Mouse (Mus musculus) liver, adult 2 months (tissue): ENCODE data around the gene Foxc2. TPM values are rescaled to one million over a fixed set of nuclear protein-coding genes. Genes with fewer than 3 reads are reported as not detected.
"Not testable (repeated sequence)": the region's sequence is repeated elsewhere in the genome, so short reads cannot be mapped to it uniquely, and the experiment has no call there.

Experiments
- DNase-seq: peaks from one replicate; pipeline ENCODE4 v3.0.0-alpha.2; 2011; ENCODE audit warnings: low read depth, low spot score; ENCODE audit errors: extremely low read depth
- H3K27ac ChIP-seq: fragments of 200-500 bp; replicated peaks from 2 replicates; pipeline ENCODE4 v1.5.1; 2012; ENCODE audit warnings: low read depth, mild to moderate bottlenecking, control low read depth, inconsistent platforms, low read length; ENCODE audit not compliant: insufficient read depth
- H3K27me3 ChIP-seq: fragments of 200-500 bp; 2 replicates; pipeline ENCODE4 v1.6.1; 2012; ENCODE audit warnings: mild to moderate bottlenecking, moderate library complexity, low read length, inconsistent platforms; ENCODE audit not compliant: control insufficient read depth, insufficient read depth
- H3K36me3 ChIP-seq: fragments of 200-500 bp; 2 replicates; pipeline ENCODE4 v1.6.1; 2012; ENCODE audit warnings: low read length, inconsistent platforms; ENCODE audit not compliant: control insufficient read depth, insufficient read depth
- H3K4me1 ChIP-seq: fragments of 200-500 bp; 2 replicates; pipeline ENCODE4 v1.6.1; 2011; ENCODE audit warnings: low read length; ENCODE audit not compliant: control insufficient read depth, insufficient read depth
- H3K4me3 ChIP-seq: fragments of 200-500 bp; 2 replicates; pipeline ENCODE4 v1.5.1; 2011; ENCODE audit warnings: low read depth, mild to moderate bottlenecking, control low read depth, low read length, moderate library complexity; ENCODE audit not compliant: insufficient read depth
- H3K79me2 ChIP-seq: fragments of 200-500 bp; 2 replicates; pipeline ENCODE4 v1.6.1; 2012; ENCODE audit warnings: inconsistent platforms, mild to moderate bottlenecking, low read length, moderate library complexity; ENCODE audit not compliant: control insufficient read depth, insufficient read depth
- H3K9ac ChIP-seq: fragments of 200-500 bp; 2 replicates; pipeline ENCODE4 v1.6.1; 2012; ENCODE audit warnings: low read depth, mild to moderate bottlenecking, control low read depth, inconsistent platforms, low read length
- CTCF ChIP-seq: fragments of 200-500 bp; IDR thresholded peaks from 2 replicates; pipeline ENCODE4 v1.5.1; 2011; ENCODE audit warnings: low read depth, low read length, control low read depth
- POLR2A ChIP-seq: fragments of 200-500 bp; IDR thresholded peaks from 2 replicates; pipeline ENCODE4 v1.6.1; 2011; ENCODE audit warnings: low read length, control low read depth; ENCODE audit not compliant: insufficient read depth; ENCODE audit errors: extremely low read depth
- WGBS: fragments of 180-500 bp; shearing (Covaris S2); methylation state at CpG from one replicate; pipeline ENCODE4 v1.1.7; 2018; 5-methylcytosine and 5-hydroxymethylcytosine counted together
- polyA plus RNA-seq: library from polyadenylated mRNA; depleted of rRNA; stranded (reverse); fragments of >200 nt; gene quantifications from 2 replicates; pipeline ENCODE4 v1.2.3, GENCODE M21; 2012
- total RNA-seq: library from RNA; depleted of rRNA; stranded (reverse); fragments of >200 nt; gene quantifications from 2 replicates; pipeline ENCODE4 v1.2.3, GENCODE M21; 2014

Gene Foxc2
- total and polyA plus RNA-seq, 2 experiments, result 0.06 TPM; not detected in 1

DNA sequence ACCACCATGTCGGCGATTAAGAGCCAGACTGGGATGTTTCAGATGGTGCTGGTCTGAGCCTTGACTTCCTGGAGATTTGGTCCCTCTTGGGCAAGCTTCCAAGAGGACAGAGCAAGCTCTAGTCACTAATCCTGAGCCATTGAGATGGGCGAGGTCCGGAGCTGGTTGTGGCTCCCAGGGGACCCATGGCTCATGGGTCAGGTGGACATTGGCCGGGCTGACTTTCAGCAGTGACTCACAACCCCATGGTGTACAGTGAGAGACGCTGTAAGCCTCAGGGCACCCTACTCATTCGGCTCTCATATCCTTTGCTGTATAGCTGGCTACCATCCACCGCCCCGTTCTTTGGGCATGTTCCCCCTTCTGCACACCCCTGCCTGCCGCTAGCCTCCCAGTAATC, 18.1 kb downstream of the Foxc2 start:
- Histone ChIP-seq H3K27ac (no peak overlapping the region), H3K36me3 (no peaks in the 10 kb centered on the region), H3K27me3 (no peaks in the 10 kb centered on the region), H3K4me1 (no peaks in the 10 kb centered on the region), H3K9ac (no peak overlapping the region), H3K79me2 (no peaks in the 10 kb centered on the region), H3K4me3 (no peak overlapping the region)
- DNase-seq, result no peak
- 92% methylated on average over 10 of the region's 10 CpGs for WGBS
- TF ChIP-seq CTCF (no peak), POLR2A (no peak)

DNA sequence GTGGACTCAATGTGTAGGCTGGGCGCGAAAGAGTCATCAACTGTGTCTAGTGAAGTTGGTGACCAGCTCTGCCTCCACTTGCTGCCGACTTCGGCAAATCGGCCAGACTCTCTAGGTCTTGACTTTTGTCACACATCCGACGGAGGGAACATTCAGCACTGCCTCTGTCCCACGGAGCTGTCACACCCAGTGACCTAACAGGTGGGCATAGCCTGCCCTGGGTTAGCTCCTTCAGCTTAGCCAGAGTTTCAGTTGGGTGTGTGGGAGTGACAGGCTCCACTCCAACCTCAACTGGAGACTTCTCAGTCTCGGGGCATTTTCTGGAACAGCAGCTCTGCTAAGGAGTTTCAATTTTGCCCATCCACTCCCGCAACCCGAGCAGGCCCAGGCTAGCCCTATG, 18.5 kb downstream of the Foxc2 start:
- no peaks in the 10 kb centered on the region for H3K79me2 ChIP-seq
- no peak overlapping the region for H3K27ac ChIP-seq
- H3K36me3 ChIP-seq, result no peaks in the 10 kb centered on the region
- no peaks in the 10 kb centered on the region for H3K4me1 ChIP-seq
- H3K27me3 ChIP-seq, result no peaks in the 10 kb centered on the region
- H3K4me3 ChIP-seq, result no peak overlapping the region
- no peak overlapping the region for H3K9ac ChIP-seq
- no peak for DNase-seq
- TF ChIP-seq POLR2A, result no peak
- TF ChIP-seq CTCF, result no peak
- WGBS, result 85% methylated on average over 11 of the region's 11 CpGs

DNA sequence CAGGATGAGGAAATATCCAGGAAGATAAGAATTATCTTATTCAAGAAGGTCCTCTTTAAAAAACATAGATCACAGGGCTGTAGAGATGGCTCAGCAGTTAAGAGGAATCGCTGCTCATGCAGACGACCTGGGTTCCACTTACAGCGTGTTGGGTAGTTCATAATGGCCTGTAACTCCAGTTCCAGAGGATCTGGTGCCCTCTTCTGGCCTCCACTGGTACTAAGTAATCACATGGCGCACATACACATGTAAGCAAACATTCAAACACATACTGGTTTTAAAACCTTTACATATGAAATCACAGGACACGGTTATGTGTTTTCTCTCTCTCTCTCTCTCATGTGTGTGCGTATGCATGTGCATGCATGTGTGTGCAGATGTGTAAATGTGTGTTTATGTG, 20.9 kb downstream of the Foxc2 start:
- Histone ChIP-seq H3K27me3 (no peaks in the 10 kb centered on the region), H3K9ac (no peak overlapping the region), H3K4me1 (no peaks in the 10 kb centered on the region), H3K27ac (no peak overlapping the region), H3K79me2 (no peaks in the 10 kb centered on the region), H3K36me3 (no peaks in the 10 kb centered on the region), H3K4me3 (no peak overlapping the region)
- no peak for TF ChIP-seq POLR2A
- no peak for TF ChIP-seq CTCF
- 94% methylated on average over 6 of the region's 6 CpGs for WGBS
- DNase-seq, result no peak

DNA sequence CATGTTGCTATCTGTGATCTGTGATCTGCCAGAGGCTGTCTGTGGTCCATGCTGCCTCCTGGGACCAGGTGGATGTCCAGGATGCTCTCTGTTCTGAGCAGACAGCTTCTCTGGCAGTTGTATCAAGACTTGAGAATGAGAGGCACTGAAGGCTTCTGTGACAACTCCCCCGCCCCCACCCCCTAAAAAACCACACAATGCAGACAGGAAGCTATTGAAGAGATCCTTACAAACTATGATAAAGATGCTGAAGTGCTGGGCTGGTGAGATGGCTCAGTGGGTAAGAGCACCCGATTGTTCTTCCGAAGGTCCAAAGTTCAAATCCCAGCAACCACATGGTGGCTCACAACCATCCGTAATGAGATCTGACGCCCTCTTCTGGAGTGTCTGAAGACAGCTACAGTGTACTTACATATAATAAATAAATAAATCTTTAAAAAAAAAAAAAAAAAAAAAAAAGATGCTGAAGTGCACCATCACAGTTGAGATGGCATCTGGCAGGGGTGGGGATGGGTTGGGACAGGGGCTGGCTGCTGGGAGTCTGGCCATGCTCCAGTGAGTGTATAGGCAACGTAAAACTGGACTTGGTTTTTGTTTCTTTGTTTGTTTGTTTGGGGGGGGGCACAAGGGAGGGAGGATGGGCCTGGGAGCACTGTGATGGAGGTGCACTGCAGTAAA, 29.6 kb downstream of the Foxc2 start:
- WGBS, result 47% methylated on average over 6 of the region's 6 CpGs
- H3K27ac ChIP-seq, result not testable (repeated sequence)

DNA sequence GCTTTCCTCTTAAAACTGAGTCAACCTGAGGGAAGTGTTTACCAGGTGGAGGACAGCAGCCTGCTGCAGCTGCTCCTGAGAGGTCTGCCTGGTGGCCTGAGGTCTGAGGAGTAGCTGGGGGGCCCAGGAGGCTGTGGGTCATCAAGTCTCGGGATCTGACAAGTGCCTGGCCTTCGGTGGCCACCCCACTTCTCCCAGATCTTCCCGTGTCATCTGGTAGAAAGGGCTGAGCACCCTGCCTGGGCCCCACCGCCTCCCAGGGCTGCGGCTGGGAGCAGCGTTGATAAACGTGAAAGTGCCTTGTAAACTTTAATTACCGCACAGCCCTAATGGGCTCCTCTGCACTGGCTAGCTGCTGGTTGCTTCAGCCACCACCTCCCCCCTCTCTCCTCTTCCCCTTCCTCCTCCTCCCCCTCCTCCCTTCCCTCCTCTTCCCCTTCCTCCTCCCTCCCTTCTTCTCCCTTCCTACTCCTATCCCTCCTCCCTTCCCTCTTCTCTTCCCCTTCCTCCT, 32.7 kb downstream of the Foxc2 start:
- DNase-seq, result no peak
- no peak overlapping the region for H3K4me3 ChIP-seq
- 29% methylated on average over 8 of the region's 8 CpGs for WGBS
- H3K27me3 ChIP-seq, result no peaks in the 10 kb centered on the region
- H3K4me1 ChIP-seq, result no peaks in the 10 kb centered on the region
- no peaks in the 10 kb centered on the region for H3K79me2 ChIP-seq
- H3K36me3 ChIP-seq, result no peaks in the 10 kb centered on the region
- TF ChIP-seq POLR2A, result no peak
- no peak for TF ChIP-seq CTCF
- no peak overlapping the region for H3K27ac ChIP-seq
- H3K9ac ChIP-seq, result no peak overlapping the region

More for the DNA sequence above, 29.6 kb downstream of the Foxc2 start:
- not testable (repeated sequence) for H3K9ac ChIP-seq, H3K4me3 ChIP-seq, DNase-seq, H3K27me3 ChIP-seq, H3K36me3 ChIP-seq, H3K4me1 ChIP-seq, H3K79me2 ChIP-seq

DNA sequence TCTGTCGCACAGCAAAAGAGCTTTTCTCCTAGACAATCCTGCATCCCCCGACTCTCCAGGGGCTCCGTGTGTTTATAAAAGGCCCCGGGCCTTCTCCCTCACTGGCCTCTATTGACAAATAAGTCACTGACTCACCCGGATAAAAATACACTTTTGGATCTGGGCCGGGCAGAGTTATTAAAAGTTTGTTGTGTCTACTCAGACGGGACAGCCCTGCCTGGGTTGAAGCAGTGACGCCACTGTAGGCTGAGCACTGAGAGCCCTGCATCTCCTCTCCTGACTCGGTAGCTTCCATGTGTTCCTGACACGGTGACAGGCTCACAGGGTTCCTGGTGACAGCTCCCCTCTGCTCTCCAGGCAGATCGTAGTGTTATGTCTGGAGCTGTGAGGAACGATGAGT, 36.4 kb downstream of the Foxc2 start:
- Histone ChIP-seq H3K27me3 (no peaks in the 10 kb centered on the region), H3K79me2 (no peaks in the 10 kb centered on the region), H3K9ac (no peak overlapping the region), H3K4me3 (no peak overlapping the region), H3K27ac (no peak overlapping the region), H3K4me1 (no peaks in the 10 kb centered on the region), H3K36me3 (no peaks in the 10 kb centered on the region)
- TF ChIP-seq CTCF (no peak), POLR2A (no peak)
- DNase-seq, result no peak
- WGBS, result 65% methylated on average over 12 of the region's 12 CpGs
